Mouse (Mus musculus) brain, embryonic 18.5 days (tissue): ENCODE measurements at regions not wholly inside any gene's neighbourhood (a gene's known extent, or its start where the extent isn't known, plus 50 kb on each side); places are given as distances from the start of the nearest gene placed in this dataset.

Experiments
- DNase-seq: peaks from one replicate; pipeline ENCODE4 v3.0.0-alpha.2; 2012; ENCODE audit warnings: low read depth, low spot score

DNA sequence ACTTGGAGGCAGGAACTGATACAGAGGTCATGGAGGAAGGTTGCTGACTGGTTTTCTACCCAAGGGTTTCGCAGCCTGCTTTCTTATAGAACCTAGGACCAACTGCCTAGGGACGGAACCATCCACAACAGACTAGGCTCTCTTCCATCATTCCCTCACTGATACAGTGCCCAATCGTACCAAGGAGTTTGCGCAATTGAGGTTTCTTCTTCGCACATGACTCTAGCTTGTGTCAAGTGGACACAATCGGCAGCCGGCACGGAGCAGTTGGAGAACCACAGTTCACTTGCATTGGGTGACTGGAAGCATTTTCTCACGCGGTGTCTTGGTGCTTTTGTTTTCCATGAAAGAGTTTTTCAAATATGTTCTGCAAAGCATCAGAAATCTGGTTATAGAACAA, 149.1 kb upstream of the Dyrk2 start:
- no peak for DNase-seq

DNA sequence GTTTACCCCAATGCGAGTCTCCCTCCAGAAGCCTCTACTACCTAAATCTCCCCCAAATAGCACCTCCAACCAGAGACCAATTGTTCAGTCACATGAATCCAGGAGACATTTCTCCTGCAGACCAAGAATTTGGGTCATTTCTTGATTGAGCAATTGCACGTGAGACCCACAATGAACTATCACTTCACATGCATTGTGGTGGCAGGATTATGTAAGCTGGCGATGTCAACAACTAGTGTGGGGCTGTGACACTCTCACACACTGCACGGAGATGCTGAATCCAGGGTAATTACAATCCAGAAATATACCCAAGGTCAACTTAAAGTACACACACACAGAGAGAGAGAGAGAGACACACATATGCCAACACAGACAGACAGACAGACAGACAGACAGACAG, 148.5 kb upstream of the Dyrk2 start:
- no peak for DNase-seq

DNA sequence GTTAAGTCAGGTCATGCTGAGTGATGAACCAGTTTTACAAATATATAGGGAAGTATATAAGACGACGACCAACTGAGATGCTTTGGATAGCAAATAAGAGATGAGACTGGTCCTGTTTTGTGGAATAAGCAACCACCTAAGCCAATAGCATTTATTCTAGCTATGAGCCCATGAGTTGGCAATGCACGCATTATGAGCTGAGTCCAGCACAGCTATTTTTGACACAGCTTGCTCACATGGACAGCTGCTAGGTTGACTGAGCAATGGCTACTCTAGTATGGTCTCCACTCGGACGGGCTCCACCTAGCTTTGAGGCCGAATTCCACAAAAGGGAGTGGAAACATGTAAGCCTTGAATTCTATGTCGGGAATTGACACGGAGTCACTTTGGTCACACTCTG, 146.1 kb upstream of the Dyrk2 start:
- no peak for DNase-seq

DNA sequence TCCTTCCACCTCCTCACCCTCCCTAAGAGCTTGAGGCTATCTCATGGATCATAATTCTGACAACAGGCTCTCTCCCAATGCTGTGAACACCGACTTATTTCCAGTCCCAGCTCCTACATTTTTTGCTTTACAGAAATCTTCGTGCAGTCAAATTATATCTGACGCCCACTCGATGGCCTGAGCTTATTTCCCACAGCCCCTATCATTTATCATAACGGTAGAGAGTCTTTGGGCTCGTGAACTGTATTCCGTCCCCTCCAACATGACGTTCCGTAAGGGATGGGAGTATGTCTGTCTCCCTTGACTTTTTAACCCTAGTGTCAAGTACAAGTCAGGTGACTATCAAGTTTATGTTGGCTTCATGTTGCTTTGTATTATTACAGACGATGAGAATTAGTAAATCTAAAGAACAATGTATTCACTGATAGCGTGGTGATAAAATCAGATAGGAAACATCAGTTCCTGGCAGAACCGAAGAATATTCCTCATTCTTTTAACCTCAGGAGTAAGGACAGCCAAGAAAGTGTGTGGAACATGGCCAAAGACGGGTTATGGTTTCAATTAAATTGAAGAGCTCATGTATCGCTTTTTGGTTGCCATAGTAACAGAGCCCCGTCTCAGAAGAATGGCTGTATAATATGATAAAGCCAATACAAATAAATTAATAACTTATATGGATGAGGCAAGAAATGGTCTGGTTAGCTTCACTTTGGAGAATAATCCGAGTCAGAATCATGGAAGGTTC, 145.5 kb upstream of the Dyrk2 start:
- DNase-seq = no peak

DNA sequence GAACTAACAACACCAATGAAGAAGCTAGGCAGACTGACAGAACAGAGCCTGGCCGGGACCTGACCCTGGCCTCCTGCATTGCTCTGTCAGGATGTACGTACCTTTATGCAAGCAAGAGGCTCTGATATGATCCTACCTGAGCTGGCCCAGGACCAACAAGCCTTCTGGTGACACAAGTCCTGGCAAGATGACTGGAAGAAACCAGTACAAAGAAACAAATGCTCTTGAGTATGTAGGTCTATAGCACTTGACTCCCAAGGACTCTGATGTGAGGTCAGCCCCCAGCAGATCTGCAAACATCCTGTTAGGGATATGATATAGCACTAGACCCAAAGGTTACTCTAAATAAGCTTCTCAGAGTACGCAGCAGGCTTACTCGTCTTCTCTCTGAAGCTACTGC, 144.7 kb upstream of the Dyrk2 start:
- no peak for DNase-seq

- no peak for DNase-seq
These were observed 143.7 kb upstream of the Dyrk2 start for GRCm38 (mm10) chr10:119013758-119014157.

DNA sequence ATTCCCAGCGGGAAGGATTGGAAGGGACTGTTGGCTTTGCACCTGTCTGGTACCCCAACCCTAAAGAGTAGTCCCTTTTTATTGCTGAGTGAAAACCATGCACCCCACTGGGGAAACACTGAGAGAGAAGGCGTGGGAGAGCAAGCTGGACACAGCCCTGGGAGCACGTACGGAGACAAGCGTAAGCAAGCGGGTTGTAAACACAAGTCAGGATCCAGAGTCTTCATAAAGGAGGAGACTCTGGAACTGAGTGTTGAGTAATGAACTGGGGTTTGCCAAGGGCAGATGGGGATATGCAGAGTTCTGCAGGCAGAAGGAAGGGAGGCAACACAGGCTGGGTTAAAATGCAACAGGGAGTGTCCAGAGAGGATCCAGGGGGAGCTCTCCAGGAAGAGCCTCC, 141.5 kb upstream of the Dyrk2 start:
- no peak for DNase-seq

DNA sequence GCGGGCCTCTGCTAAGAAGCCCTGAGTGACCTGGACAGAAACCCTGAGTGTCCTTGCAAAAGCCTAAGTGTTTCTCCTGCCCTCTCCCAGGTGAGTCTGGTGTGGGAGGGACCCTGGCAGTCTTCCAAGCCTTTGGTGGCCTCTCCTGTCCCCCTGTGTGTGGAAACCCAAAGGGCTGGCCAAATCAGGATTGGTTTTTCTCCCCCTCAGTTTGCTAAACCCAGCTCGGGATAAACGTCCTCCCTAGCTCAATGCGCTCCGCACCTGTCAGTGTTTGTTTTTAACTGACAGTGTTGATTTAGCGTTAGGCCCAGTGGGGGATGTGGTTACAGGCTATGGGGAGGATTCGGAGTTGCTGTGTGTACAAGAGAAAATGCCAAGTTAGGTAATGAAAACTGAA, 140.9 kb upstream of the Dyrk2 start:
- DNase-seq = no peak

DNA sequence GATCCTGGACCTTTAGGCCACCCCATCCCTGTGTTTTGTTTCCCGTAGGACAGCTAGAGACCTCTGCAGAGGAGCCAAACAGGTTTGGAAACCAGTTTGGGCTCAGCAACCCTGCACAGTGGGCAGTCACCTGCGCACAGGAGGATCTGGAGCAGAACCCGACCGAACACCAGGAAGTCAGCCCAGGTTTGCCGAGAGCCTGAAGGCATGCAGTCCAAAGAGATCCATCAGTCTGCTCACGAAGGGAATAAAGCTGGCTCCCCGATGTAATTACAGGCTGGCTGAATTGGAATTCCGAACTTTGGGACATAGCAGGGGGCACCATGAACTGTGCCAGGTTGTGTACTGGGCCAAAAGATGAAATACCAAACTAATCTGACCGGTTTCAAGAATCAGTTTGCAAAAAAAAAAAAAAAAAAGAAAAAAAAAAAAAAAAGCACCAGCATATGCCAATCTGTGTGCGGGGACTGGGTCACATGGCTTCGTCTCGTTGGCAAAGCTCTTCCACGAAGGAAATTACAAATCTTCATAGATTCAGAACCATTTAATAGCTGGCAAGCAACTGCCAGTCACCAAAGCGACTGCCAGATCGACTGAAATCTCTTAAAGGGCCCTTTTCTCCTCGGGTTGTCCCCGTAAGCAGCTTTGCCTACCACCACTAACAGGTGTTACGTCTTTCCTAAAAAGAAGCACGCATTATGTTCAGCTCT, 137.0 kb upstream of the Dyrk2 start:
- DNase-seq = no peak

- DNase-seq = no peak
These were observed 135.5 kb upstream of the Dyrk2 start for GRCm38 (mm10) chr10:119005491-119005890.

- no peak for DNase-seq
These were observed 134.4 kb upstream of the Dyrk2 start for GRCm38 (mm10) chr10:119004426-119004825.

- no peak for DNase-seq
These were observed 133.8 kb upstream of the Dyrk2 start for GRCm38 (mm10) chr10:119003839-119004238.

- no peak for DNase-seq
These were observed 133.0 kb upstream of the Dyrk2 start for GRCm38 (mm10) chr10:119003042-119003441.

GRCm38 (mm10) chr10:119001895-119002294, 131.9 kb upstream of the Dyrk2 start:
- no peak for DNase-seq

- DNase-seq = no peak
These were observed 131.2 kb upstream of the Dyrk2 start for GRCm38 (mm10) chr10:119001000-119001780.

GRCm38 (mm10) chr10:118998966-118999365, 129.0 kb upstream of the Dyrk2 start:
- DNase-seq = no peak

DNA sequence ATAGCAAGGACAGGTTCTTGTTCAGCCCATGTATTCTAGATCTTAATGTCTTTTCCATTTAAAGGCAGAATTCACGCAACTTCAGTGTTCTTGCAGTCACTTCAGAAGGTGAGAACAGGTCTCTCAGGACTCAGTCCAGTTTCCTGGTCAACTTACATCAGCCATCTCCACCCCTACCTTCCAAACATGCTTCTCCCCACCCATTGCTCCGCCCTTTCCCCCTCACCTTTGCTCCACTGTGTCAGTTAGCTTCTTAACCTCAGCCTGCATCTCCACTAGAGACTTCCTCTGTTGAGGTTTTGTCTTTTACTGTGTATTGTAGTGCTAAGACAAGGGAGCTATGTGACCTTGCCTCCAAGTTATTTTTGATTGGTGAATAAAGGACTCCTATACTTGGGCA, 127.0 kb upstream of the Dyrk2 start:
- no peak for DNase-seq

DNA sequence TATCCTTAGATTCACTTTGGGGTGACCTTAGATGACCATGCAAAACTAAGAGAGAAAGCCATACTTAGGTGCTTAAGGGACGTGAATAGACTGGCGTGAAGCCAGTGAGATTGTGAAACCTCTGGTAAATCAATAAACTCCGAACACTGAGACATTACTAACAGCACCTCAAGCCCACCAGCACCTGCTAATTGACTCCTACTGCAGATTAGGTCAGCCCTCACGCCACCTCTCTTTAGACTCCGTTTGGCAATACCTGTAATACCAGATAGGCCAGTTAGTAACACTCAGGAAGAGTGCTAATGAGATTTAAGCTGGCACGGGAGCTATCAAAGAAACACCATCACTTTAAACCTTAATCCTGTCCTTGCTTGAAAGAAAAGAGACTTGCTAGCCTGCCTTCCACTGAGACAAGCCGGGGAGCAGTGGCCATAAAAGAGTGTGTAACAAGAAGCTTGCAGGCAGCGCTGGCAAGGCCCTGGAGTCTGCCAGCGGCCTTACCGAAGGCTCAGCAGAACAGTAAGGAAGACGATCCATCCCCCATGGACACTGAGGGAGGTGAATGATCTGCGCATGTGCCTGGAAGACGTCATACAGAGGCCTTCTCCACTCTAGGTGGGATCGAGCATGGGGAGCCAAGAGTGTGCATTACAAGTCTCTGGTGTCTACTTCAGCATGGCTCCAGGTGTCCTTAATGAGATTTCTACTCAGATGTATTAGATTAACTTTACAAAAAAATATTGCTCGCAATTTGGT, 124.0 kb upstream of the Dyrk2 start:
- DNase-seq = no peak

GRCm38 (mm10) chr10:118991213-118991612, 121.2 kb upstream of the Dyrk2 start:
- no peak for DNase-seq

- DNase-seq = no peak
These were observed 120.5 kb upstream of the Dyrk2 start for GRCm38 (mm10) chr10:118990500-118990899.

GRCm38 (mm10) chr10:118989812-118990211, 119.8 kb upstream of the Dyrk2 start:
- no peak for DNase-seq

- no peak for DNase-seq
These were observed 118.2 kb upstream of the Dyrk2 start for GRCm38 (mm10) chr10:118988249-118988648.
